Mouse (Mus musculus): ENCODE measurements at regions not wholly inside any gene's neighbourhood (a gene's known extent, or its start where the extent isn't known, plus 50 kb on each side); places are given as distances from the start of the nearest gene placed in this dataset.

- Histone ChIP-seq H3K4me1 (peaks cover 5% of the 10 kb centered on the region), H3K36me3 (no peaks in the 10 kb centered on the region), H3K27me3 (replicated peaks) (no peaks in the 10 kb centered on the region), H3K9ac (no peak overlapping the region), H3K4me2 (replicated peaks) (peak overlapping the region; percentile 45), H3K27ac (no peak overlapping the region; the same call in 1 of the 2 replicates), H3K9me3 (no peaks in the 10 kb centered on the region), H3K4me3 (no peak overlapping the region)
- WGBS, result 37% methylated on average over 11 of the region's 11 CpGs
- peak; percentile 70 for ATAC-seq (ENCODE audit: low FRiP score, low read depth)
These were observed 569.4 kb downstream of the Ptprc start for GRCm38 (mm10) chr1:137605890-137606663.

- H3K9ac ChIP-seq, result no peak overlapping the region
- no peak for ATAC-seq (ENCODE audit: low FRiP score, low read depth)
- H3K27me3 ChIP-seq (replicated peaks), result no peaks in the 10 kb centered on the region
- no peaks in the 10 kb centered on the region for H3K36me3 ChIP-seq
- H3K4me2 ChIP-seq (replicated peaks), result no peak overlapping the region
- H3K27ac ChIP-seq, result no peak overlapping the region
- H3K4me1 ChIP-seq, result no peaks in the 10 kb centered on the region
- H3K4me3 ChIP-seq, result no peak overlapping the region
- no peaks in the 10 kb centered on the region for H3K9me3 ChIP-seq
- 91% methylated on average over 7 of the region's 7 CpGs for WGBS
These were observed 581.8 kb downstream of the Ptprc start for GRCm38 (mm10) chr1:137593732-137594131.

- Histone ChIP-seq H3K4me3 (no peak overlapping the region), H3K4me1 (no peaks in the 10 kb centered on the region), H3K27me3 (replicated peaks) (no peaks in the 10 kb centered on the region), H3K9me3 (no peaks in the 10 kb centered on the region), H3K27ac (no peak overlapping the region), H3K4me2 (replicated peaks) (no peak overlapping the region), H3K36me3 (no peaks in the 10 kb centered on the region), H3K9ac (no peak overlapping the region)
- ATAC-seq (ENCODE audit: low FRiP score, low read depth), result no peak
- 71% methylated on average over 2 of the region's 2 CpGs for WGBS
These were observed 583.6 kb downstream of the Ptprc start for GRCm38 (mm10) chr1:137591891-137592290.

- no peak for ATAC-seq (ENCODE audit: low FRiP score, low read depth)
- H3K4me1 ChIP-seq, result no peaks in the 10 kb centered on the region
- 63% methylated on average over 3 of the region's 3 CpGs for WGBS
- H3K9ac ChIP-seq, result no peak overlapping the region
- H3K36me3 ChIP-seq, result no peaks in the 10 kb centered on the region
- H3K9me3 ChIP-seq, result no peaks in the 10 kb centered on the region
- H3K4me3 ChIP-seq, result no peak overlapping the region
- H3K27me3 ChIP-seq (replicated peaks), result no peaks in the 10 kb centered on the region
- H3K27ac ChIP-seq, result no peak overlapping the region
- no peak overlapping the region for H3K4me2 ChIP-seq (replicated peaks)
These were observed 584.2 kb downstream of the Ptprc start for GRCm38 (mm10) chr1:137591295-137591694.

- H3K4me2 ChIP-seq (replicated peaks), result no peak overlapping the region
- no peak overlapping the region for H3K9ac ChIP-seq
- no peak overlapping the region for H3K27ac ChIP-seq
- H3K4me1 ChIP-seq, result no peaks in the 10 kb centered on the region
- ATAC-seq (ENCODE audit: low FRiP score, low read depth), result no peak
- no peaks in the 10 kb centered on the region for H3K9me3 ChIP-seq
- no peaks in the 10 kb centered on the region for H3K36me3 ChIP-seq
- H3K27me3 ChIP-seq (replicated peaks), result no peaks in the 10 kb centered on the region
- 85% methylated on average over 6 of the region's 6 CpGs for WGBS
- no peak overlapping the region for H3K4me3 ChIP-seq
These were observed 586.9 kb downstream of the Ptprc start for GRCm38 (mm10) chr1:137588304-137589300.

GRCm38 (mm10) chr1:137587481-137588228, 587.9 kb downstream of the Ptprc start:
- Histone ChIP-seq H3K4me2 (replicated peaks) (no peak overlapping the region), H3K27ac (no peak overlapping the region), H3K9ac (no peak overlapping the region), H3K36me3 (no peaks in the 10 kb centered on the region), H3K4me3 (no peak overlapping the region), H3K27me3 (replicated peaks) (no peaks in the 10 kb centered on the region), H3K9me3 (no peaks in the 10 kb centered on the region), H3K4me1 (no peaks in the 10 kb centered on the region)
- 89% methylated on average over 12 of the region's 12 CpGs for WGBS
- ATAC-seq (ENCODE audit: low FRiP score, low read depth), result no peak

GRCm38 (mm10) chr1:137584696-137585095, 590.8 kb downstream of the Ptprc start:
- no peaks in the 10 kb centered on the region for H3K36me3 ChIP-seq
- no peak overlapping the region for H3K4me2 ChIP-seq (replicated peaks)
- H3K4me1 ChIP-seq, result no peaks in the 10 kb centered on the region
- no peak overlapping the region for H3K9ac ChIP-seq
- no peaks in the 10 kb centered on the region for H3K9me3 ChIP-seq
- H3K27ac ChIP-seq, result no peak overlapping the region
- WGBS, result 75% methylated on average over 6 of the region's 6 CpGs
- ATAC-seq (ENCODE audit: low FRiP score, low read depth), result no peak
- no peak overlapping the region for H3K4me3 ChIP-seq
- no peaks in the 10 kb centered on the region for H3K27me3 ChIP-seq (replicated peaks)

- ATAC-seq (ENCODE audit: low FRiP score, low read depth), result no peak
- no peak overlapping the region for H3K4me2 ChIP-seq (replicated peaks)
- no peak overlapping the region for H3K9ac ChIP-seq
- H3K27ac ChIP-seq, result no peak overlapping the region
- H3K27me3 ChIP-seq (replicated peaks), result no peaks in the 10 kb centered on the region
- 90% methylated on average over 13 of the region's 13 CpGs for WGBS
- H3K4me3 ChIP-seq, result no peak overlapping the region
- H3K36me3 ChIP-seq, result no peaks in the 10 kb centered on the region
- no peaks in the 10 kb centered on the region for H3K4me1 ChIP-seq
- no peaks in the 10 kb centered on the region for H3K9me3 ChIP-seq
These were observed 591.3 kb downstream of the Ptprc start for GRCm38 (mm10) chr1:137584104-137584675.

GRCm38 (mm10) chr1:137577639-137578038, 597.9 kb downstream of the Ptprc start:
- Histone ChIP-seq H3K9me3 (no peaks in the 10 kb centered on the region), H3K4me3 (no peak overlapping the region), H3K4me2 (replicated peaks) (no peak overlapping the region), H3K27ac (no peak overlapping the region), H3K36me3 (no peaks in the 10 kb centered on the region), H3K4me1 (no peaks in the 10 kb centered on the region), H3K27me3 (replicated peaks) (no peaks in the 10 kb centered on the region), H3K9ac (no peak overlapping the region)
- 81% methylated on average over 1 of the region's 1 CpGs for WGBS
- ATAC-seq (ENCODE audit: low FRiP score, low read depth), result no peak

- Histone ChIP-seq H3K4me3 (no peak overlapping the region), H3K9me3 (no peaks in the 10 kb centered on the region), H3K4me1 (no peaks in the 10 kb centered on the region), H3K9ac (no peak overlapping the region), H3K27me3 (replicated peaks) (no peaks in the 10 kb centered on the region), H3K36me3 (no peaks in the 10 kb centered on the region), H3K4me2 (replicated peaks) (no peak overlapping the region), H3K27ac (no peak overlapping the region)
- WGBS, result 84% methylated on average over 9 of the region's 9 CpGs
- ATAC-seq (ENCODE audit: low FRiP score, low read depth), result no peak
These were observed 599.3 kb downstream of the Ptprc start for GRCm38 (mm10) chr1:137576174-137576573.

- no peak overlapping the region for H3K27ac ChIP-seq
- H3K4me2 ChIP-seq (replicated peaks), result no peak overlapping the region
- no peak overlapping the region for H3K4me3 ChIP-seq
- H3K9ac ChIP-seq, result no peak overlapping the region
- no peaks in the 10 kb centered on the region for H3K36me3 ChIP-seq
- H3K9me3 ChIP-seq, result no peaks in the 10 kb centered on the region
- ATAC-seq (ENCODE audit: low FRiP score, low read depth), result no peak
- no peaks in the 10 kb centered on the region for H3K4me1 ChIP-seq
- no peaks in the 10 kb centered on the region for H3K27me3 ChIP-seq (replicated peaks)
These were observed 600.1 kb downstream of the Ptprc start for GRCm38 (mm10) chr1:137575380-137575779.

Data from neural tube, embryonic 12.5 days (tissue).